Mouse (Mus musculus): ENCODE measurements at regions not wholly inside any gene's neighbourhood (a gene's known extent, or its start where the extent isn't known, plus 50 kb on each side); places are given as distances from the start of the nearest gene placed in this dataset.

DNA sequence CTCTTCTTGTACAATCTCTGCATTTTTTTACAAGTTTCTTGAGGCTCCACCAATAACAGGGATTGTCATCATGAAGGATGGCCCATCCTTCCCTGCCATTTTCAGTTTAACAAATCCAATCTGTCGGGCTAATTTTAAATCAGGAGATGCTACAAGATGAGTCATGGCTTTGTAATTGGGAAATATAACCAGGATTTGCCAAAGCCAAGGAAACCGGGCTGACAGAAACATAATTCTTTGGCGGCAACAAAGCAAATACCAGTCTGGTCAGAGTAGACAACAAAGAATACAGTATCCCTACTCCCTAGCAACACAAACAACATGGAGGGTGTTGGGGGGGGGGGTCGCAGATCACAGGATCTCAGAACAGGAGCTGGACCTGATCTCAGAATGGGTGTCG is 123.0 kb downstream of the Rdh14 start:
- TF ChIP-seq CTCF (conservative IDR thresholded peaks at IDR 0.05; ENCODE audit: low read length), result no peak
- TF ChIP-seq POU5F1 (IDR thresholded peaks at IDR 0.05; ENCODE audit: borderline replicate concordance, low read length), result no peak

Measured in E14TG2a.4 (cell line).